Mouse (Mus musculus) retina, adult 2 months (tissue): ENCODE measurements around the gene Spib.

Experiments
- DNase-seq: peaks from one replicate; pipeline ENCODE4 v3.0.0-alpha.2; 2012; ENCODE audit warnings: low read depth, low spot score

The Spib gene

GRCm38 (mm10) chr7:44548497-44549087 lies 16.7 kb upstream of the Spib start, which contains the start of gene Pold1:
TSS of gene Pold1 (minus strand) at chr7:44548849.
- DNase-seq = peak; percentile 98

- DNase-seq = no peak
Observed at GRCm38 (mm10) chr7:44547725-44548124, 15.9 kb upstream of the Spib start.

GRCm38 (mm10) chr7:44547041-44547440 lies 15.2 kb upstream of the Spib start:
- no peak for DNase-seq

GRCm38 (mm10) chr7:44546274-44546673 lies 14.4 kb upstream of the Spib start:
- no peak for DNase-seq

GRCm38 (mm10) chr7:44543071-44543470 lies 11.2 kb upstream of the Spib start:
- no peak for DNase-seq

GRCm38 (mm10) chr7:44542555-44542954 lies 10.7 kb upstream of the Spib start:
- no peak for DNase-seq

- DNase-seq = no peak
Observed at GRCm38 (mm10) chr7:44538756-44539624, 7.1 kb upstream of the Spib start.

GRCm38 (mm10) chr7:44537496-44537895 lies 5.6 kb upstream of the Spib start:
- DNase-seq = no peak

- no peak for DNase-seq
Observed at GRCm38 (mm10) chr7:44537009-44537408, 5.1 kb upstream of the Spib start.

GRCm38 (mm10) chr7:44536590-44536968 lies 4.7 kb upstream of the Spib start:
- DNase-seq = no peak

- no peak for DNase-seq
Observed at GRCm38 (mm10) chr7:44535657-44536589, 4.1 kb upstream of the Spib start.

- DNase-seq = no peak
Observed at GRCm38 (mm10) chr7:44534656-44535441, 3.0 kb upstream of the Spib start.

- DNase-seq = no peak
Observed at GRCm38 (mm10) chr7:44534242-44534641, 2.4 kb upstream of the Spib start.

- no peak for DNase-seq
Observed at GRCm38 (mm10) chr7:44533746-44534045, 1.8 kb upstream of the Spib start.

GRCm38 (mm10) chr7:44532918-44533745 lies 1.3 kb upstream of the Spib start:
- no peak for DNase-seq

GRCm38 (mm10) chr7:44531207-44531606 lies 664 bp downstream of the Spib start:
- no peak for DNase-seq

GRCm38 (mm10) chr7:44530507-44530906 lies 1.4 kb downstream of the Spib start:
- DNase-seq = no peak

GRCm38 (mm10) chr7:44529518-44529917 lies 2.4 kb downstream of the Spib start:
- DNase-seq = no peak

- peak; percentile 56 for DNase-seq
Observed at GRCm38 (mm10) chr7:44527483-44528398, 4.1 kb downstream of the Spib start.
